Mouse (Mus musculus) ZHBTc4 (cell line): Measurements from ENCODE around the gene Tbc1d5.
"Not testable (repeated sequence)": the region's sequence is repeated elsewhere in the genome, so short reads cannot be mapped to it uniquely, and the experiment has no call there.

Experiments used
- DNase-seq: peaks from one replicate; pipeline ENCODE4 v3.0.0-alpha.2; 2011; ENCODE audit warnings: low read depth, low spot score

Tbc1d5 gene

DNA sequence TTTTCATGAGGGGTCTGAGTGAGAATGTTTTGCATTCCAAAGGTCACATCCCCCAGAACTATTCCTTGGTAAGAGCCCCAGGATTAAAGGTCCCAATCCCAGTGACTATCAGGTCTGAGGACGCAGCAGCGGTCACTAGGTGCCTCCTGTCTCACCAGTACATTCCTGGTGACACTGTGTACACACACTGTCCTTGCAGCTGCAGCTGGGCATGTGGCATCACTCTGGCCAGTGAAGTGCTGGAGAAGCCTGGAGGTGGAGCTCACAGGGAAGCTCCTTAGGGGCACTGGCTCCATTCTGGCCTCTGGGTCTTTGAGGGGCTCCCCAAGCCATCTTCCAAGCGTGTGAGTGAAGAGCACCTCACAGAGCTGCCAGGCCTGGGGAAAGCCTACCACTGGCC is 427.2 kb downstream of the Tbc1d5 start:
- no peak for DNase-seq

DNA sequence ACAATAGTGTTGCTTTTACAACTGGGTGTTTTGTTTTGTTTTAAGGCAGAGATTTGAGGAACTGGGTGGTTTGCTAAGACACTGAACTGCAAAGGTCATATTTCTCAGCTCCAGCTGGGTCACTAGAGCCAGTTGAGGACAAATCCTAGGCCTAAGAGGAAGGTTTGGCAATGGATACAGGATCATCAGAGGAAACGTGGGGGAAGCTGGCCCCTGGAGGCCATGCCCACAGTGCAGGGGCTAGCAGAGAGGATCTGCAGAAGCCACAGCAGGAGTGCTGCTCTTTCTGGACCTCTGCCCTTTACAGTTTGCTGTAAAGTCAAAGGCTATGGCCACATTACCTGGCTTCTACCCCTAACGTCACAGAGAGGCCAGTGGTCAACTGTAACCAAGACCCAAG is 428.3 kb downstream of the Tbc1d5 start:
- no peak for DNase-seq

DNA sequence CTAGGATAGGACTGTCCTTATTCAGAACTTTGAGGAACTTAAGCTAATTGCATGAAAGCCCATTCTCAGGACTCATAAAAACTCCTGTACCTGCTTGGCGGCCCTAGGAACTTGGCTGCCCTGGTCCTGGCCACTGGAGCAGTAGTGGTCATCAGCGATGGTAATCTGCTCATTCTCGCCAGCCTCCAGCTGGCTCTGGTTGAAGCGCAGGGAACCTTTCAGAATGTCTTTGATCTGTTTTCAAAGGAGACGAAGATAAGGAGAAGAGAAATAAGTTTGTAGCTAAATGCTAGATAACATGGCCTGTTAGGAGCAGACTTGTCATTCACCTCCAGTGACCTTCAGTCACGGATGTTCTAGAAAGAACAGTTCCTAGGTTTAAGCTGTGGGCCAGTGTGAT is 437.8 kb downstream of the Tbc1d5 start:
- no peak for DNase-seq

DNA sequence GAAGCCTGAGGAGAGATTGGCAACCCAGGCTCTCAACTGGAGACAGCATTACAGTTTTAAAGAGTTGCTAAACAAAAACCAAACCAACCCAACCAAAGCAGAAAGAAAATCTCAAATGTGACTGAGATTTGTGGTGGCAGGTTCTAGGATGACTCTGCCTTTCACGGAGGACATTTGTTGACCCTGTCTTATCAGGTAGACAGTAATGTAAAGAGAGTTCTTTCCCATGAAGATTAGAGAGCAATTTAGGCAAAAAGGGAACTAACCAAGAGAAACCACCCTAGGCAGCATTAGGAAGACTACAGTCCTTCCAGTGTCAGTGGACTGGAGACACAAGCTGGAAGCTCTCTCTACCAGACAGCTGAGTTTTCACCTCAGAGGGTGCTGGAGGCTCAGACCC is 438.3 kb downstream of the Tbc1d5 start:
- DNase-seq = no peak

DNA sequence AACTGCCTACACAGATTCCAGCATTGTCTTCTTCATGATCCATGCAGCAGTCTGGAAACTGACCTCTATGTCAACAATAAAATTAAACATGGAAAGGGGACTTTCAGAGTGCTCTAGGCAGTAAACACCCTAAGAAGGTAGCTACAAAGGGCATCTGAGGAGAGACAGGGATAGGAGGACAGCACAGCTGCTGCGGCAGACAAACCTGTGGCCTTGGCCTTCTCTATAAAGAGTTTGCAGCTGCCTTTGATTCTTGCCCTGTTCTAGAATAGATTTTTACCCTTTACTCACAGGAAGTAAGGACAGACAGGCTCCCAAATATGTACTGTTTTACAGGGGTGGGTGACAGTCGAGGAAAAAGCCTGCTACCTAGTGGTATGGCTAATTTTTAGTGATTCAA is 440.7 kb downstream of the Tbc1d5 start:
- DNase-seq = no peak

DNA sequence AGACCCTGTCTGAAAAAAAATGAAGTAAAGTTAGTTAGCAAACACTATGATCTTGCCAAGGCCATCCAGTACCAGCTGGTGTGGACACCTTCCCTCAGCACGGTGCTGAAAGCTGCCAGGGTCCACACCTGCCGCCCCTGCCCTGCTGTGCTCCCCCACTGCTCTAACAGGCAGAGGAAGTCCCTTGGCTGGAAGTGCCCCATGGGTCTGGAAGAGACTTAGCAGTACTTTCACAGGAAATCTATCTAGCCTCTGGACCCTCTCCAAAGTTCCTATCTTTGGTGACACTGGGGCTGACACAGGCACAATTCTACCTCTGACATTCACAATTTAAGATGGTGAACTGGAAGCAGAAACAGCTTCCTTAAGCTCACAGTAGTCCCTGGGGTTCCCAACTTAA is 442.1 kb downstream of the Tbc1d5 start:
- no peak for DNase-seq

DNA sequence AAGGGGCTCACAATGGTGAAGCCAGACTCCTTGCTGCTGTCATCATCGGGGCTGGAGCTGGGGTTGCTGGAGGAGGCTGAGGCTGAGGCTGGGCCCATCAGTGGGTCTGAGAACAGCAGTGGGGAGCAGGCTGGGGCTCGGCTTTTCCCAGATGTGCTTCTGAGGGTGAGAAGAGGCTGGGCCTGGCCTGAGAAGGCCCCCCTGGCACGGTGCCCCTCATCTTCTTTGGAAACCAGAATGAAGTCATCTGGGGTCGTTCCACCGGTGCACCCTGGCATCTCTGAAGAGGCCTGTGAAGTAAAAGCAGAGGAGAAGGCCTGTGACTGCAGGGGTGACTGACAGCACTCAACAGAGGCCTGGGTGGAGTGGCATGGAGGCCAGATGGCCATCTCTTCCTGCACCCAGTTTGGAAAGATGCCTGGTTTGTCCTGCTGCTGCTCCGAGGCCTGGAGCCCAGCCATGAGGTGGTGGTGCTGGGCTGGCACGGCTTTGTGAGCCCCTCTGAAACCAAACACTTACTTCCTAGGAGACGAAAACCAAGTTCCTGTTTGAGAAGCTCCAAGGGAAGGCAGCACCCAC is 443.1 kb downstream of the Tbc1d5 start:
- no peak for DNase-seq

DNA sequence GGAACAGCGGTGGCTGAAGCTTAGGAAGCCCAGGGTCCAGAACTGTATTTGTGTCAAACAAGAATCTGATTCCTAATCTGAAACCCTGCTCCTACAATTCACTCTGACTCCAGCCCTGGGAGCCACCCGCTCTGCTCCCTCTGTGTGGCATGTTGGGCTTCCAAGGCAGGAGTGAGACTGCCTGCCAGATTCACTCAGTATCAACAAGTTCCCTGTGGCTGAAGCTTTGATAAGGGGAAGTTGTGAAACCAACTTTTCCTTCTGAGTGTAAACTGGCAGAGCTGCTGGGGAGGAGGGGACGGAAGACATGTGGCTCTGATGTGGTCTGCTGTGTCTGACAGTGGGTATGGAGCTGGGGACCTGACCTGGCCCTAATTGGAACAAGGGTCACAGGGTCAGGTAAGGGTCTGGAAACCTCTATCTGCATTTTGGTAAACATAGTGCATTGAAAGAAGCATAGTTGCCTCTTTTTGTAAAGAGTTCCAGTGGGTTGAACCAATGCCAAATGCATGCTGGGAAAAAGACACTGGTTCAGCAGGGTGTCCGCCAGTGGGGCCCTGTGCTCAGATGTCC is 443.7 kb downstream of the Tbc1d5 start:
- no peak for DNase-seq

DNA sequence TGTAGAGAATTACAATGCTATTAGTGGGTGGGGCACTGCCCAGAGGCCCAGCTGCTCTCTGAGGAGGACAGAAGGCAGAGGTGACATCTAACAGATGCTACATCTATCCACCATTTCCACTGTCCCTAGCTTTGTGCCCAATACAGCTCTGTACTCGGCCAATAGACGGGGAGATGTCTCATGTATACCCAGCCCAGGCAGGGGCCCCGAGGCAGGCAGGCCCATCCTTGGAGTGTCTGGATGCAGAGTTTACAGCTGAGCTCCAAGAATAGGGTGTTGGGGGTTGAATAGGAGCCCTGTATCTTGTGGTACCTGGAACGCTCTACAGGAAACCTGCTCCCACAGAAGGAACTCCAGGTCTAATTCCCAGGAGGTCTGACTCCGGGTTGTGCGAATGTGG is 444.4 kb downstream of the Tbc1d5 start:
- DNase-seq = no peak

DNA sequence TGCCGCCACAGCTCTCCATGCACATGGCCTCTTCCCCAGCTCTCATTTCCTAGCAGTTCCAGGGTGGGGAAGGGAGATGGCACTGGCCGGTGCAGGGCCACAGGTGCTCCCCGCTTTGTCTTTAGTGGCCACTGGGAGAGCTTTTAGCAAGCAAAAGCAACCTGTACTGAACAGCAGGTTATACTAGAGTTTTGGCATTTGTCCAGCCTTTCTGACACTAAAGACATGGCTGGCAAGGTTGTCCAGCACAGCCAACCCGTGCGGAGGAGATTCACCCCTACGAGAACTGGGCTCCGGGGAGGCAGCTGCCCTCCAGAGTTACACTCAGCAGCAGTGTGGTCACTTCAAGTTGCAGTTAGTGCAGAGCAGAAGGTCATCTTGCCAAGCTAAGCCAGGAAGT is 445.8 kb downstream of the Tbc1d5 start:
- DNase-seq = no peak

DNA sequence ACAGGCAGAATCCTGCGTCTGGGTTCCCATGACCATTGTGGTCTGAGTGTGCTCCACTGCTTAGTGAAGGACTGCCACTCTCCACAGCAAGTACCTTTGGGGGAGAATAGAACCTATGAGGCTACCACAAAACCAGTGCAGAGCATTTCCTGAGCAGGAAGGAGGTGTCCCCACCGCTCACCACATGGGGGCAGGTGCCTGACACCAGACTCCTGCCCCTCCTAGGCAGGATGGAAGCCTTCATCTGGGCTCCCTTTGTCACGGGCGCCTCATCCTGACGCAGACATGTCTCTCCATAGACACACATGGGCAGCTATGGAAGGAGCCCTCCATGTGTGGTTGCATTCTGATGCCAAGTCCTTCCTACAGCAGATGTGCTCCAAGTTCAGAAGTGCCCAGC is 447.3 kb downstream of the Tbc1d5 start:
- peak; percentile 33 for DNase-seq

DNA sequence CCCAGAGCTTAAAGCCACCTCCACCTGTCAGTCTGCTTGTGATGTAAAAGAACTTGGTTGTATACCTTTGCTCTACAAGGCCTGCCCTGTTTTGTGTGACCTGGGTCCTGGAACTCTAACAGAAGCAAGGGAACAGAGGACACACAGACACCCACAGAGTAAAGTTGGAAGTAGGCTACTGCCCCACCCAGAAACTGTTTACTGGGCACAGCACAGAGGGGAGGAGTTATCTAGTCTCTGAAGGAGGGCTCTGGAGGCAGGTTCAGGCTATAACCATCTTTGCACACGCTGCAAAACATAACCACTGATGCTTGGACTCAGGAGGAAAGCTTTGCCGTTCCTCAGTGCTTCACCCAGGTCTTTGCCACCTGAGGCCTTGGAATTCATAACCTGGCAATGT is 448.3 kb downstream of the Tbc1d5 start:
- no peak for DNase-seq

DNA sequence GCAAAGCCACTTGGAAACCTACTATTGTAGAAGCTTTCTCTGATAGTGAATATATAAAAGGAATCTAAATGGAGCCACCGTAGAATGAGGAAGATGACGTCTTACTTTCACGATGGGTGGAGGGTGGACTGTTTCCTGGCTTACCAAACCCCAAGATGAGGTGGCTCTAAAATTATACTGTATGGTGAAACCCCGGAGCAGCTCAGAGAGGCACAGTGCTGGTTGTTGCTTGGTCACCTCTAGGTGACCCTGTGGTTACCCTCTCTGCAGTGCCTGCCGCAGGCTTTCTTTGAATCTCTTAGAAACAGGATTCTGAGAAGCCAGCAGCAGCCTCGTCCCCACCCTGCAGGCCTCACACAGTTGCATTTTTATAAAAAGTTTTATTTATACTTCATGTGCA is 449.6 kb downstream of the Tbc1d5 start:
- DNase-seq = no peak

DNA sequence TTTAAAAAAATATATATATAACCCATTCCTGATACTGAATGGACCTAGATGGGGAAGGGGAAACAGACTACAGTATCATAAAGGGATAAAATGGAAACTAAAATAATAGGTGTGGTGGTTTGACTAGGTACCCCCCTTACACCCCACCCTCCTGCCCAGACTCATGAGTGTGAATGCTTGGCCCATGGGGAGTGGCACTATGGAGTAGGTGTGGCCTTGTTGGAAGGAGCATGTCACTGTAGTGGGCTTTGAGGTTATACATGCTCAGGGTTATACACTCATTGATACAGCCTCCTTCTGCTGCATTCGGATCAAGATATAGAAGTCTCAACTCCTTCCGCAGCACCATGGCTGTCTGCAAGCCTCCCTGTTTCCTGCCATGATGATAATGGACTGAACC is 450.1 kb downstream of the Tbc1d5 start:
- no peak for DNase-seq

DNA sequence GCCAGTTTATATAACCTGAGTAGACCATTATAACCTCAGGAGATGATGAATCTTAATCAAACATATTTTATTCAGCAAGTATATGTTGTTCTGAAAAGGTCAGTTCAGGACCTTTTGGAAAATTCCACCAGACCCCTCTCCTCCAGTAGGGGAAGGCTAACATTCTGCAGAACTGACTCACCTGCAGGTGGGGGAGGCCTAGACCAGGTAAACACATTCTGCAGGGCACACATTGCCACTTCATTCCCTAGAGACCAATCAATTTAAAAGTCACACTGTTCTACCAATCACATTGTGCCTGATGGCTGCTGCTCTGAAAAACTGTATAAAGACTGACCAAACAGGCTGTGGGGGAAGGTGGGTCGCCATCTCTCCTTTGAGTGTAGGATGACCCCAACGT is 452.9 kb downstream of the Tbc1d5 start:
- no peak for DNase-seq

DNA sequence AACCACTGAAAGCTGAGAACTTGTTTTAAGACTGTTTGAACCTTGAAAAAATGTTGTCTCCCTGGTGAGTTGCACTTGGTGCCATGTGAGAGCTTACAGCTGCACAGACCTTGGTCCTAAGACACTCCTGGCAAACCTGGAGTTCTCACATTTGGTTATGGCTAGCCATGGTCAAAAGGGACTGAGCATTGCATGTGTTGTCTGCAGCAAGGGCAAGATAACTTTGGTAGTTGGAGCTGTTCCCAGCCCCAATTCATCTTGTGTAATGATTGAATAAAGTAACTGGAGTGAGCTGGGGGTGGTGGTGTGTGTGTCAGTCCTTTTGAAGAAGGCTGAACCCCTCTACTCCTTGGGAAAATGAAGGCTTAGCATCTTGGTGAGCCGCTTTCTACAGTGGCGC is 454.8 kb downstream of the Tbc1d5 start:
- no peak for DNase-seq

DNA sequence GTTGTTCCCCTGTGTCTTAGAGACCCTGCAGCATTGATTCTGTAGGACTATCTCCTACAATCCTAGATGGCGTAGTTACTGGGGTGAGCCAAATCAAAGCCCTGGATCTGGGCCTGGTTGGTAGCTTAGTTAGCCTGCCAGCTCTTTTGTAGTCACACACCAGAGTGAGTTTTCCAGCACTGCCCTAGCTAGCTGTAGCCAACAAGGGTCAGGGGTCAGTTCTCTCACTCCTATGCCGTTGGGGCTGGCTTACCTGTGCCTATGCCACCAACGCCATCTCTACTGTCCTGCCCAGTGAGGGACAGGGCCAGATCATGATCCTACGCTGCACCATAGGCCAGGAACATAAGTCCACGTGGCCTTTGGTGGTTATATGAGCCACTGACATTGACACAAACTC is 461.6 kb downstream of the Tbc1d5 start:
- no peak for DNase-seq

DNA sequence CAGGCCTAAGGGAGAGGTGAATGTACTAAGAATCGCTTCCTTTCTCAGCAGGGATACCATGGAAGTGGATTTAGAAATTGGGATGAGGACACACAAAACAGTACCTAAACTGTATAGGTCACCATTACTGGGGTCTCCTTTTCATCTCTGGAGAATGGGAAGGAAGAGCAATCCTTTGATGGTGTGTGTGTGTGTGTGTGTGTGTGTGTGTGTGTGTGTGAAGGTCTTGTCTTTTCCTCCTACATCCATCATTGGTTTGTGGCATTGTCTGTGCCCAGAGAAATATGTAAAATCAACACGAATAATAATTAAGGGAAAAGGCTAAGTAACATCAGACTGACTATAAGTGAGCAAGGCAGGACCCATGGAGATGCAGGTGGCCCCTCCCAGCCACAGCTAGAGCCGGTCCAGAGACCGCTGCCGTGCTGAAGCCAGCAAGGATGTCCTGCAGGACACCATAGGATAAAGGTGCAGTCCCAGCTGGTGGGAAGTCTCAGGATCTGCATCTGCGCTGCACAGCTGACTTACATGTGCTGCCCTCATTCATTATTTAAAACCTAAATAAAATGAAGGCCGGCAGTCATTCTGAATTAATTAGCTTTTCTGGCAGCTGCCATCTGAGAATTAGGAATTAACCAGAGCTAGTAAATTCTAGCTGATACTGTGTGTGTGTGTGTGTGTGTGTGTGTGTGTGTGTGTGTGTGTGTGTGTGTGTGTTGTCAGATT is 468.5 kb downstream of the Tbc1d5 start:
- no peak for DNase-seq

DNA sequence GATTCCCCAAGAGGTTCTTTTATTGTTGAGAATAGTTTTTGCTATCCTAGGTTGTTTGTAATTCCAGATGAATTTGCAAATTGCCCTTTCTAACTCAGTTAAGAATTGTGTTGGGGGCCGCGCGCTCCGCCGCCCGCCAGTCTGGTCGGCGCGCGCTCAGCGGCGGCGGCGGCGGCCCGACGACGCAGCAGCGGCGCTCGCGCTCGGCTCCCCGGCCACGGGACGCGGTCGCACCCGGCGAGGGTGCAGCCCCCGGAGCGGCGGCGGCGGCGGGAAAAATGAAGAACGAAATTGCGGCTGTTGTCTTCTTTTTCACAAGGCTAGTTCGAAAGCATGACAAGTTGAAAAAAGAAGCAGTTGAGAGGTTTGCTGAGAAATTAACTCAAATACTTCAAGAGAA is 480.7 kb downstream of the Tbc1d5 start:
- DNase-seq = not testable (repeated sequence)

DNA sequence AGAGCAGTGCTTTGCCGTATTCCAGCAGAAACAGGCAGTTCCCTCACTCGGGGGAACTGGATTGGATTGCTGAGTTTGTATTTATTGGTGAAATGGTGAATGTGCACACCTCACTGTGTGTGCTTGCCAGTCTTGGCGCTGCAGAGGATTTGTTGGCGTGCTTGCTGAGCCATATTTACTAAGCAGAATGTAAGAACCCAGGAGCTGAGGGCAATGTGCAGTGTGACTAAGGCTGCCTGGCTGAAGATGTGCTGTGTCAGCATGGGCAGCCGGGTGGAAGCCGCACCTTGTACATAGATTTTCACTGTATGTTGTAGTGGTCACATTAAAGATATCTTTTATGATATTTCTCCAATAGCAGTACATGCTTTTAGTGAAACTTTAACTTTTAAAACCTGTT is 491.0 kb downstream of the Tbc1d5 start:
- DNase-seq = no peak

DNA sequence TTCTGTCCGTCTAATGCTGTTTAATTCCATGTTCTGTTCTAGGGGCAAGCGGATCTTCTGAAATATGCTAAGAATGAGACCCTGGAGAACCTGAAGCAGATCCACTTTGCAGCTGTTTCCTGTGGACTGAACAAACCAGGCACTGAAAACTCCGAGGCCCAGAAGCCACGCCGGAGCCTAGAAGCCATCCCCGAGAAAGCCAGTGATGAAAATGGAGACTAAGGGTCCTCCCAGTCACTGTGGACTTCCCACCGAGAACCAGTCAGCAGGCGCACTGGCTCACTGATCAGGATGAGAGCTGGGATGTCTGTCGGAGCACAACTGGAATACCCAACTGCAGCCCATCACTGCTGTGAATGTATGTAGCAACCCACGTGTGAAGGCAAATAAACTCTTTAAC is 491.5 kb downstream of the Tbc1d5 start:
- no peak for DNase-seq

DNA sequence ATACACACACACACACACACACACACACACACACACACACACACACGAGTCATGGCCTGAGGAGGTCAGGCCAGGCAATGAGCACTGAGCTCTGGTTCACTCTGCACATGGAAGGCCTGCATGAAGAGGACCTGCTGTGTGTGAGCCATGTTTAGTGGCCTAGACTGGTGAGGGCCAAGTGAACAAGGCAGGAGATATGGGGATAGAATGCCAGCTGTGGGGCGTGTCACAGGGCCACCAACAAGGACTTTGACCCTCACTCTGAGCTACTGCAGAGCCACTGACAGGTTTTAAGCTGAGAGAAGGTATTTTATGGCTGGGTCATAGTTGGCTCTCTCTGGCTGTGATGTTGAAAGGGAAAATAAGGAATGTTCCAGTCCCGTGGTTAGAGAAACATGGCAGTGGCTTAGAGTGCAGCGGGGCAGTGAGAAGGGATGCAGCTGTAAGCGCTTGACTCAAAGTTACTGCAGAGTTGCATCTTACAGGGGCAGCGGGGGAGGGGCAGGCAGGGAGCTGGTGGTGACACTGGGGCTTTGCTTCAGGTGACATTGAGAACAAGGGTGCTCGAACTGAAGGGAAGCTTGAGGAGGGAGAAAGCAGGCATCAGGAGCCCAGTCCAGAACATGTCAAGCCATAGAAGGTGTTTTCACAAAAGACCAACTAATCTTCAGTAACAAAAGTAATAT is 494.0 kb downstream of the Tbc1d5 start:
- no peak for DNase-seq
